Mouse (Mus musculus): ENCODE results near the gene Ptgds.

Ptgds gene

DNA sequence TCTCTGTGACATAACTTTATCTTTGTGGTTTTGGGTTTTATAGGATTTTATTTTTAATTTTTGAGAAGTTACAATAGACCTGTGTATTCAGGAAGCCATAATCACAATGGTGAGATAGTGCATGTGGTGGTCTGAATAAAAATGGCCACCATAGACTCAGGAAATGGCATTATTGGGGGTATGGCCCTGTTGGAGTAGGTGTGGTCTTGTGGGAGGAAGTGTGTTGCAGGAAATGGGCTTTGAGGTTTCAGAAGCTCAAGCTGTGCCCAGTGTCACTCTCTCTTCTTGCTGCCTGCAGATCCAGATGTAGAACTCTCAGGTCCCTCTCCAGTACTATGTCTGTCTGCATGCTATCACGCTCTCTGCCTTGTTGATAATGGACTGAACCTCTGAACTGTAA, 10.7 kb upstream of the Ptgds start:
- DNase-seq (ENCODE audit: low spot score): no peak

DNA sequence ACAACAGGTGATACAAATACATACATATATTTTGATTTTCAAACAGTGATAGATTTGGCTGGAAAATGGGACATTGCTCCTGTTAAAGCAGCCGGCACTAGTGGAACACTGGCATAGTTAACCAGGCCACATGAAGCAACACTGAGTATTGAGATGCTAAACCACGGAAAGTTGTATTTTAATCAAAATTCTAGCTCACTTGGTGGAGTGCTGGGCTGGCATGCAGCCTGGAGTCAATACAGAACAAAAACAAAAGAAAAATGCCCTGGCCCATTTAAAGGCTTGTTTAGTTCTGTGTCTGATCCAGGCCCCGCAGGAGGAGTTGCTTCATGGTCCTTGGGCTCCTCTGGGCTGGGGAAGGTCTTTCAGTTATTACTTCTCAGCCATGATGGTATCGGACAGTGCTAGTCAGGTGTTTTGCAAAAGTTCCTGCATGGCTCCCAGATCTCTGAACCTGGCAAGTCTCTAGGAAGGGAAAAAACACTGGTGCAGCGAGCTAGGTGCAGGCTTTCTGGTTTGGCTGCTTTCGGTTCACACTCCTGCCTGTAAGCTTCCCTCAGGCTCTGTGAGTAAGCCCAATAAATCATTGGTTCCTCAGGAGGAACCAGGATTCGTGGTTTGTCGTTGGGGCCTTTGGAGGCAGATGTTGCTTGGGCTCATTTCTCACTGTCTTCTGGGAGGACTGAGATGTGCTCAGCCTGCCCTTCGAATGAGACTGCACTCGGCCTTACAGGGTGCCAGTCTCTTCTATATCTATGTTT, 9.9 kb upstream of the Ptgds start:
- no peak for DNase-seq (ENCODE audit: low spot score)

GRCm38 (mm10) chr2:25477967-25478675, 8.3 kb upstream of the Ptgds start:
- DNase-seq (ENCODE audit: low spot score): no peak

- no peak for DNase-seq (ENCODE audit: low spot score)
Observed at GRCm38 (mm10) chr2:25477541-25477940, 7.7 kb upstream of the Ptgds start.

- DNase-seq (ENCODE audit: low spot score): no peak
Observed at GRCm38 (mm10) chr2:25472550-25472949, 2.7 kb upstream of the Ptgds start.

- DNase-seq (ENCODE audit: low spot score): no peak
Observed at GRCm38 (mm10) chr2:25468962-25469915, 607 bp downstream of the Ptgds start.

DNA sequence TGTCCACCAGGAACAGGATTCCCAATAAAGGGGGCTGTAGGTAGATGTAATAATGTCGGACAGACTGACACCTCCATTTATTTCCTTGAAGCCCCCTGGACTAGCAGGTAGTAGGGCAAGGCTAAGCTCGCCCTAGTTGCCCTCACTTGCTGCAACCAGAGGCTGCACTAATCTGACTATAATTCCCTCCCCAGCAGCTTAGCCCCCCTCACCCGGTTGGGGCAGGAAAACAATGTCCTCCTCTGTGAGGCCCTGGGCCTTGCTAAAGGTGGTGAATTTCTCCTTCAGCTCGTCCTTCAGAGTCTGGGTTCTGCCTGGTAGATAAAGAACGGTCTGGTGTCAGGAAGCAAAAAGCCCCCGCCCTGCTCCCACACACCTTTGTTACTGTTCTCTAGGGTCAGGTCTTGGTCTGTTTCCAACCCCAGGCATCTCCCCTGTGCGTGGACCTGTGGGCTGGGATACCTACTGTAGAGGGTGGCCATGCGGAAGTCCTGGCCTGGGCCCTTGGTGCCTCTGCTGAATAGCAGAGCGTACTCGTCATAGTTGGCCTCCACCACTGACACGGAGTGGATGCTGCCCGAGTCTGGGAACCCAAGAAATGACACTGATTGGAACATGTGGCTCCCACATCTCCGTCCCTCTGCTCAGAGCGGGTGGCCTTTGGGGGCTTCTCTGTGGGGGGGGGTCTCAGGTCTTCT, 2.1 kb downstream of the Ptgds start:
- no peak for DNase-seq (ENCODE audit: low spot score)

GRCm38 (mm10) chr2:25465816-25466635, 3.8 kb downstream of the Ptgds start:
- DNase-seq (ENCODE audit: low spot score): no peak

DNA sequence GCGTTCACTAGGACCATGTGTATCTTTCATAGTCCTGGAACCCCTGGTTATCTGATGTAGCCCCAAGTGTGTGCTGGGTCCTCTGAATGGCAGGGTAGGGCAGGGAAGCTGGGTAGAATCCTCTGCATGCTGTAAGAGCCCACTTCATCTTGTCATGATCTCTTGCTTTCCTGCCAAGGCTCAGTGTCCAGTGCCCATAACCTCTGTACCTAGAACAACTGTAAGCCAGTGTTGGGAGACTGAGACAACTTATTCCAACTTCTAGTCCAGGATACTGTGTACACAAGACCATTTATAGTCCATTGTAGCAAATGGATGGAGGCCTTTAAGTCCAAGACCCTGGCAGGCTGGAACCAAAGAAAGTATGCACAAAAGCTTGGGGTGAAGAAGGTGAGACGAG, 4.6 kb downstream of the Ptgds start:
- no peak for DNase-seq (ENCODE audit: low spot score)

DNA sequence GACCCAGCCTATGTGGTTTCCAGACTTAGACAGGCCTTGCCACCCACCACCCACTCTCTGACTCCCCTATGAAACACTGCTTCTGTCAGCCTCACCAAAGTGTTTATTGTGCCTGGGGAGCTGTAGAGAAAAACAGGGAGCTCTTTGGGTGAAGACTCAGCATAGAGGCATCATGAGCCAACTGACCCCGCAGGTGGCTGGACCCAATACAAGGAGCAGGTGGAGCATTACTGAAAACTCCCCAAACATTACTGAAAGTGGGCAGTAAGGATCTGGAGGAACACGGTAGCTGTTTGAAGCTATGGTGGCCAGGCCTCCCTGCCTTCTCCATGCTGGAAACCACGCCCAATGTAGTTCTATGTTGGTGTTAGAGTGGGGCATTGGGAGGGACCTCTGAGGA, 6.2 kb downstream of the Ptgds start:
- no peak for DNase-seq (ENCODE audit: low spot score)

DNA sequence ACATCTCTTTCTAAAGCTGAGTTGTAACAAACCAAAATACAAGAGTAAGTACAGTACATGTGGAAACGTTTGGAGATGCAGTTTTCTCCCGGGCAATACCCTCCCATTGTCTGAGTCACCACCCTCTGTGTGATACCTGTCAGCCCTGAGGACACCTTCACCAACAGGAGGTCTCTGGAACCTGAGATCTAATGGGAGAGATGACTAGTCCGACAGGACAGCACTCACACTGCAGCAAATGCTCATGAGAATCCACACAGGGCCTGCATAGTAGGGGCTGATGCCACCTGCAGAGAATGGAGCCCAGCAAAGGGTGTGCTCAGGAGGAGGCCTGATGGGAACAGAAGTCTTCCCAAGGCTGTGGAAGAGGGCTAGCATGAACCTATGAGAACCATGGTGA, 8.4 kb downstream of the Ptgds start:
- DNase-seq (ENCODE audit: low spot score): no peak

- peak; percentile 69 for DNase-seq (ENCODE audit: low spot score)
Observed at GRCm38 (mm10) chr2:25460551-25461309, 9.1 kb downstream of the Ptgds start, which contains the start of gene Paxx. Paxx (minus strand) TSS chr2:25461094.

DNA sequence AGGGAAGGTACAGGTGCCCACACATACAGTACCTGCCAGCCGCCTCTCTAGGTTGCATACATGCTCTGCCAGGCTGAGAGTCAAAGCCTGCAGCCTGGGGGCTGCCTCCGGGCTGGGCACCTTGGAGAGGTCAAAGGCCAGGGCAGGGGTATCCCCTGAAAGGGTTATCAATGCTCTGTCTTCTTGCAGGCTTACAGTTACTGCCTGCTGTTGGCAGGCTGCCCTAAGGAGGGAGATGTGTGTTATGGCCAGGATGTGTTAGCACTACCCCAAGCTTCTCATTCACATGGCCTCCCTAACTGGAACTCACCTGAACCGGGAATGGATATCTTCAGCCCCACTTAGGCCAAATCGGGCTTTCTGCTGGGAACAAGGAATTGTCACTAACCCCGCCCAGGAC, 9.7 kb downstream of the Ptgds start:
- DNase-seq (ENCODE audit: low spot score): no peak

- no peak for DNase-seq (ENCODE audit: low spot score)
Observed at GRCm38 (mm10) chr2:25458911-25459310, 10.9 kb downstream of the Ptgds start.

DNA sequence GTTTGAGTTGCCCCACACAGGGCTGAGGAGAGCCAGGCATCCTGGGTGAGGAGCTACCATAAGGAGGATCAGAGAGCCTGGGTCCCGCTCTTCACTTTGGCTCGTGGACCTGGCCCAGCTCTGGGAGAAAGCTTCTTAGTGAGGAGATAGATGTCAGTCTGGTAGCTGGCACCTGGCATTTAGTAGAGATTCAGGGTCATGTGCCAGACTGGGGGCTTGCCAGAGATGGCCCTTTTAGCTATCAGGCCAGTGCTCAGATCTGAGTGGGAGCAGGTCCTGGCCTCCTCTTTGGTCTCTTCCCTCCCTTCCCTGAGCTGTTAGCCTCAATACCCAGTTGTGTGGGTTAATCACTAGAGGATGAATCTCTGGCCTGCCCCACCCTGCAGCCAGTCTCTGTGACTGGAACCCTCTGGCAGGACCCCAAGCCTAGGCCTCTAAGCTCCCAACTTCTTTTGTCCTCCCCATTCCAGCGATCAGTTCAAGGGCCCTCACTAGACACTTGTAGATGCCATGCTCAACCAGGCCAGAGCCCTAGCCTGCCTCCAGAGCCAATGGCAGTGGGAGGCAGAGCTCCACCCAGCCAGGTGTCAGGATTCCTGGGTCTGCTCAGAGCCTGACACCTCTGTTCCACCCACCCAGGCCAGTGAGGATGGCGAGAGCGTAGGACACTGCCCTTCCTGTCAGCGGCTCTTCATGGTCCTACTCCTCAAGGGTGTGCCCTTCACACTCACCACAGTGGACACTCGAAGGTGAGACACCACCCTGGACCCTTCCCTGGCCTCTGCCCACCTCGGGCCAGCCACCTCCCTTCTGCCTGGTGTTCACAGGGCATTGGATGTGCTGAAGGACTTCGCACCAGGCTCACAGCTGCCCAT, 12.6 kb downstream of the Ptgds start:
- DNase-seq (ENCODE audit: low spot score): no peak

- no peak for DNase-seq (ENCODE audit: low spot score)
Observed at GRCm38 (mm10) chr2:25456205-25456953, 13.5 kb downstream of the Ptgds start, which contains the start of gene Clic3. Clic3 (plus strand) TSS chr2:25456838.

- DNase-seq (ENCODE audit: low spot score): no peak
Observed at GRCm38 (mm10) chr2:25452951-25453350, 16.9 kb downstream of the Ptgds start.
